Mouse (Mus musculus): ENCODE measurements at regions not wholly inside any gene's neighbourhood (a gene's known extent, or its start where the extent isn't known, plus 50 kb on each side); places are given as distances from the start of the nearest gene placed in this dataset.

- no peak for TF ChIP-seq FLI1 (IDR thresholded peaks at IDR 0.05; ENCODE audit: low read length)
- no peak for TF ChIP-seq GATA1 (IDR thresholded peaks at IDR 0.05; ENCODE audit: borderline replicate concordance, low read length)
Measured at GRCm38 (mm10) chr14:71795713-71796112, 695.9 kb downstream of the Gm9195 start.

Measured in megakaryocyte, embryonic 14.5 days (primary cell).